Mouse (Mus musculus) heart, postnatal 0 days (tissue): ENCODE results near the gene Zfp449. TPM values are rescaled to one million over a fixed set of nuclear protein-coding genes. Genes with fewer than 3 reads are reported as not detected.

ENCODE experiments used
- ATAC-seq: fragments of 200-750 bp; cut with Nextera tagmentation; 2 replicates; pipeline ENCODE4 v1.8.0; 2017; ENCODE audit warnings: low read depth, moderate number of reproducible peaks, moderate library complexity; ENCODE audit not compliant: insufficient read depth
- DNase-seq: peaks from one replicate; pipeline ENCODE4 v3.0.0-alpha.2; 2016; ENCODE audit warnings: low spot score
- H3K27ac ChIP-seq: fragments of 300-500 bp; sonication (generic); 2 replicates; pipeline ENCODE4 v1.5.1; 2014; ENCODE audit warnings: low read depth, mild to moderate bottlenecking
- H3K27me3 ChIP-seq: fragments of 300-500 bp; sonication (generic); 2 replicates; pipeline ENCODE4 v1.6.1; 2014; ENCODE audit warnings: low read length, mixed read lengths; ENCODE audit not compliant: control insufficient read depth, insufficient read depth
- H3K36me3 ChIP-seq: fragments of 300-500 bp; sonication (generic); replicated peaks from 2 replicates; pipeline ENCODE4 v1.6.1; 2014; ENCODE audit warnings: low read length, mixed read lengths; ENCODE audit not compliant: control insufficient read depth, insufficient read depth
- H3K4me1 ChIP-seq: fragments of 300-500 bp; sonication (generic); 2 replicates; pipeline ENCODE4 v1.6.1; 2014; ENCODE audit warnings: antibody characterized with exemption; ENCODE audit not compliant: control insufficient read depth, insufficient read depth
- H3K4me2 ChIP-seq: fragments of 300-500 bp; sonication (generic); 2 replicates; pipeline ENCODE4 v1.6.1; 2014; ENCODE audit warnings: low read depth, mild to moderate bottlenecking, low read length, moderate library complexity
- H3K4me3 ChIP-seq: fragments of 300-500 bp; sonication (generic); 2 replicates; pipeline ENCODE4 v1.5.1; 2014; ENCODE audit warnings: low read depth, low read length
- H3K9ac ChIP-seq: fragments of 300-500 bp; sonication (generic); replicated peaks from 2 replicates; pipeline ENCODE4 v1.6.1; 2014; ENCODE audit warnings: low read depth, low read length, mixed read lengths
- H3K9me3 ChIP-seq: fragments of 300-500 bp; sonication (generic); replicated peaks from 2 replicates; pipeline ENCODE4 v1.6.1; 2016; ENCODE audit warnings: low read length; ENCODE audit not compliant: control insufficient read depth
- CTCF ChIP-seq: IDR thresholded peaks from 2 replicates; pipeline ENCODE4 v1.5.1; 2016; ENCODE audit warnings: antibody characterized with exemption, control low read depth, low read depth
- EP300 ChIP-seq: IDR thresholded peaks from 2 replicates; pipeline ENCODE4 v1.6.1; 2016; ENCODE audit warnings: antibody characterized with exemption, low read depth
- WGBS: fragments of 180-500 bp; shearing (Covaris S2); extraction: QIAGEN DNeasy Blood & Tissue Kit; methylation state at CpG from one replicate; pipeline ENCODE4 v1.1.7; 2014; 5-methylcytosine and 5-hydroxymethylcytosine counted together
- polyA plus RNA-seq: library from polyadenylated mRNA; unstranded; fragments of >200 nt; fragmentation: Nextera tagmentation; extraction: Ambion mirVana; gene quantifications from 2 replicates; pipeline ENCODE4 v1.2.1, GENCODE M21; 2015
- total RNA-seq: library from RNA; depleted of rRNA; stranded (reverse); fragments of >200 nt; gene quantifications from 2 replicates; pipeline ENCODE4 v1.2.3, GENCODE M21; 2014; ENCODE audit warnings: low replicate concordance; rRNA removed

Gene Zfp449
- total and polyA plus RNA-seq, 2 experiments from 2014 or later = 3.3 to 10.3 TPM

DNA sequence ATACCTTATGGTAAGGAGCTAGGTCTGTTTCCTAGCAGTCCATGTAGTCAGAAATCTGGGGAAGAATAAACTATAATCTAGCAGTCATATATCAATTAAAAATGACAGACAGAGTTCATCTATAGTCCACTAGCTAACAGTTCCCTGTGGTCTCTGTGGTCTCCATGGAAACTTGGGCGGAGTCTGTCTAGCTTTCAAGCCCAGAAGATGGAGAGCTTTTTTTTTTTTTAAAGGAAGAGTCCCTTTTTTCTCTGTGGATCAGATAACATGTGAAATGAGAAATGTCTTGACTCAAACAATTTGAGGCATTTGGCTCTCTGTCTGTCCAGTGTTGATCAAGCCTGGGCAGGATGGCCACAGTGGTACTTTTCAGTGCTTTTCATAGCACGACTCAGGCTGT is 37.9 kb downstream of the Zfp449 start:
- WGBS = 71% methylated on average over 2 of the region's 2 CpGs
- no peak for TF ChIP-seq EP300
- no peak for TF ChIP-seq CTCF
- no peaks in the 10 kb centered on the region for H3K4me1 ChIP-seq
- no peak overlapping the region for H3K27ac ChIP-seq
- no peaks in the 10 kb centered on the region for H3K36me3 ChIP-seq
- ATAC-seq (no peak), DNase-seq (no peak)
- H3K27me3 ChIP-seq = no peaks in the 10 kb centered on the region
- no peaks in the 10 kb centered on the region for H3K9me3 ChIP-seq
- no peak overlapping the region for H3K4me3 ChIP-seq
- no peak overlapping the region for H3K4me2 ChIP-seq
- no peak overlapping the region for H3K9ac ChIP-seq

DNA sequence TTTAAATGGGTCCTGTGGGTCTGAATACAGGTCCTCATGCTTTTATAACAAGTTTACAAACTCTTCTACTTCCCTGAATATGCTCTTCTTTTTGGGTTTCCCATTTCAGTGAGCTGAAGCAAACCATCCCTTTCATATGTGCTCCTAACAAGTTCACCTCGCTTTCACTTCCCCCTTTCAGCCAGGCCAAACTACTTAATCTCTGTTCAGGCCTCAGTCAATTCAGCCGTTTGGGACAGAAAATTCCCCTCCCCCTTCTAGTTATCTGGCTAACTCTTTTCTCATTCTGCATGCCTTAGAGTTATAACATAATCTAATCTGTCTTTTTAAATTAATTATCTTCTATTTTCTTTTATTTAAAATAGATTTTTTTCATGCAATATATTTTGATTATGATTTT is 58.4 kb downstream of the Zfp449 start:
- WGBS = 31% methylated on average over 2 of the region's 2 CpGs

DNA sequence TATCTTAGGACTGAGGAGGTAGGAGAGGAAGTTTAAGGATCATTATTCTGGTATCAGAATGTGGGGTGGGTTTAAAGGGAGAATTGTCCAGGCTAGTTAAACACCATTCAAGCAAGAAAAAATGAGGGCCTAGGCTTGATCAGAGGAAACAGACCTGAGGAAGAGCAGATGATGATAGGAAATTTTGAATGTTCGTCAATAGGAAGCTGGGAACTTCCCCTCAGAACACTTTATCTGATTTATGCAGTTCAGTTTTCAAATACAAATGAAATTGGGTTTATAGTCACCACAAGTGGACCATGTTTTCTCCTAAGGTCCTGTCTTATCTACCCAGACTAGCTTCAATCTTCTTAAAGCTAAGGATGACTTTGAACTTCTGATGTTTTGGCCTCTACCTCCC is 59.3 kb downstream of the Zfp449 start:
- Histone ChIP-seq H3K27ac (no peak overlapping the region), H3K4me3 (no peak overlapping the region), H3K9me3 (no peaks in the 10 kb centered on the region), H3K36me3 (no peaks in the 10 kb centered on the region), H3K9ac (no peak overlapping the region), H3K4me2 (no peak overlapping the region), H3K4me1 (no peaks in the 10 kb centered on the region), H3K27me3 (no peaks in the 10 kb centered on the region)
- DNase-seq (no peak), ATAC-seq (no peak)
- TF ChIP-seq EP300 (no peak), CTCF (no peak)
- WGBS = 57% methylated on average over 1 of the region's 1 CpGs

More for the DNA sequence above, 58.4 kb downstream of the Zfp449 start:
- Histone ChIP-seq H3K27ac (no peak overlapping the region), H3K36me3 (no peaks in the 10 kb centered on the region), H3K27me3 (no peaks in the 10 kb centered on the region), H3K4me3 (no peak overlapping the region), H3K4me1 (no peaks in the 10 kb centered on the region), H3K9me3 (no peaks in the 10 kb centered on the region), H3K9ac (no peak overlapping the region), H3K4me2 (no peak overlapping the region)
- no peak for DNase-seq
- ATAC-seq = no peak
- TF ChIP-seq CTCF (no peak), EP300 (no peak)

DNA sequence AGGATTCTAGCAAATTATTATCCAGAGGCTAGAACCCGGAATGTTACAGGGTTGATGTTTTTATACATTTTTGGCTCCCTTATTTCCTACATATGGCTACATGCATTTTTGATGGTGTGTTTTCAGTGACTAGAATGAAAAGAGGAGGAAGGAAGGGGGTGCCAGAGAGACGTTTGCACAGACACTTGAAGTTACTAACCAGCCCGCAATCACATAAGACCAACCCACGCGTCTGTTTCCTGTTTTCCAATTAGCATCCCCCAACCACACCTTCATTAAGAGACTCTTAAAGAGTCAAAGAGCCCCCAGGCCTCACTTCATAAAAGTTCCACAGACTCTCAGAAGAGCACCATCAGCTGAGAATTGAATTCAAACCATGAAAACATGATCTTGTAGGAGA is 59.9 kb downstream of the Zfp449 start:
- Histone ChIP-seq H3K4me3 (no peak overlapping the region), H3K4me2 (no peak overlapping the region), H3K27ac (no peak overlapping the region), H3K27me3 (no peaks in the 10 kb centered on the region), H3K9me3 (no peaks in the 10 kb centered on the region), H3K36me3 (no peaks in the 10 kb centered on the region), H3K9ac (no peak overlapping the region), H3K4me1 (no peaks in the 10 kb centered on the region)
- ATAC-seq (no peak), DNase-seq (no peak)
- 61% methylated on average over 5 of the region's 5 CpGs for WGBS
- TF ChIP-seq EP300 (no peak), CTCF (no peak)

Other genes with a start within 250 kb of the Zfp449 start
- gene 3830403N18Rik, start 209.8 kb upstream of the Zfp449 start, total RNA-seq = 0.27 TPM in 1 of 2 replicates, not detected in the other
- gene 3830403N18Rik, start 209.8 kb upstream of the Zfp449 start, polyA plus RNA-seq = 5.0 and 5.3 TPM in 2 replicates
- not detected in 2 replicates for gene Gm773, start 133.5 kb upstream of the Zfp449 start, total RNA-seq
- not detected in 2 replicates for gene Gm773, start 133.5 kb upstream of the Zfp449 start, polyA plus RNA-seq
- not detected in 2 replicates for gene Smim10l2a, start 28.2 kb downstream of the Zfp449 start, total RNA-seq
- 0.78 and 1.2 TPM in 2 replicates for gene Smim10l2a, start 28.2 kb downstream of the Zfp449 start, polyA plus RNA-seq
- not detected in 2 replicates for gene Gm2174, start 101.6 kb downstream of the Zfp449 start, total RNA-seq
- gene Gm2174, start 101.6 kb downstream of the Zfp449 start, polyA plus RNA-seq = 1.5 and 1.6 TPM in 2 replicates
- gene Ints6l, start 108.5 kb downstream of the Zfp449 start, total RNA-seq = 13.5 and 14.7 TPM in 2 replicates
- 10.8 TPM in 2 replicates for gene Ints6l, start 108.5 kb downstream of the Zfp449 start, polyA plus RNA-seq
- not detected in 2 replicates for gene Gm10477, start 178.3 kb downstream of the Zfp449 start, total RNA-seq
- gene Gm10477, start 178.3 kb downstream of the Zfp449 start, polyA plus RNA-seq = not detected in 2 replicates
- gene Gm648, start 203.2 kb downstream of the Zfp449 start, total RNA-seq = not detected in 2 replicates
- not detected in 2 replicates for gene Gm648, start 203.2 kb downstream of the Zfp449 start, polyA plus RNA-seq